Mouse (Mus musculus) C2C12 (cell line): ENCODE measurements around the gene Sh3kbp1. TPM values are rescaled to one million over a fixed set of nuclear protein-coding genes. Genes with fewer than 3 reads are reported as not detected.

Source experiments
- H3K27me3 ChIP-seq: one replicate; pipeline ENCODE4 v1.6.1; 2011; ENCODE audit not compliant: control insufficient read depth, insufficient read depth, insufficient read length
- H3K36me3 ChIP-seq: one replicate; pipeline ENCODE4 v1.6.1; 2011; ENCODE audit not compliant: control insufficient read depth, insufficient read depth
- H3K4me3 ChIP-seq: one replicate; pipeline ENCODE4 v1.5.1; 2011; ENCODE audit warnings: mild to moderate bottlenecking, control low read depth; ENCODE audit not compliant: poor library complexity, insufficient read depth, severe bottlenecking
- H3K79me2 ChIP-seq: one replicate; pipeline ENCODE4 v1.6.1; 2011; ENCODE audit not compliant: control insufficient read depth, insufficient read depth
- H3K79me3 ChIP-seq: one replicate; pipeline ENCODE4 v1.6.1; 2011; ENCODE audit warnings: low read depth, control low read depth
- H3ac ChIP-seq: one replicate; pipeline ENCODE3; 2011; ENCODE audit warnings: low read depth; ENCODE audit not compliant: control insufficient read depth, insufficient read length
- CEBPB ChIP-seq: IDR thresholded peaks from one replicate; pipeline ENCODE4 v1.6.1; 2011; ENCODE audit warnings: low read depth, mild to moderate bottlenecking, control low read depth, moderate library complexity
- CTCF ChIP-seq: IDR thresholded peaks from one replicate; pipeline ENCODE4 v1.5.1; 2011; ENCODE audit not compliant: control insufficient read depth, insufficient read depth, insufficient read length
- FOSL1 ChIP-seq: IDR thresholded peaks from one replicate; pipeline ENCODE4 v1.8.0; 2011; ENCODE audit warnings: mild to moderate bottlenecking, low read length; ENCODE audit not compliant: poor library complexity, insufficient read depth, severe bottlenecking
- MAX ChIP-seq: IDR thresholded peaks from one replicate; pipeline ENCODE4 v1.6.1; 2011; ENCODE audit warnings: mild to moderate bottlenecking, control low read depth
- MYOD1 ChIP-seq: IDR thresholded peaks from one replicate; pipeline ENCODE4 v1.6.1; 2011; ENCODE audit warnings: low read depth; ENCODE audit not compliant: control insufficient read depth, insufficient read length
- MYOG ChIP-seq: IDR thresholded peaks from one replicate; pipeline ENCODE4 v1.6.1; 2011; ENCODE audit not compliant: control insufficient read depth, insufficient read length; ENCODE audit errors: extremely low read depth
- USF1 ChIP-seq: IDR thresholded peaks from one replicate; pipeline ENCODE4 v1.6.1; 2011; ENCODE audit warnings: low read depth, mild to moderate bottlenecking, control low read depth, moderate library complexity
- polyA plus RNA-seq: library from polyadenylated mRNA; unstranded; fragments of >200 nt; fragmentation: generic; extraction: Trizol; gene quantifications from one replicate; pipeline ENCODE4 v1.2.1, GENCODE M21; 2012; ENCODE audit warnings: missing spikeins

The Sh3kbp1 gene
- polyA plus RNA-seq, 1 experiment: 46.2 TPM

DNA sequence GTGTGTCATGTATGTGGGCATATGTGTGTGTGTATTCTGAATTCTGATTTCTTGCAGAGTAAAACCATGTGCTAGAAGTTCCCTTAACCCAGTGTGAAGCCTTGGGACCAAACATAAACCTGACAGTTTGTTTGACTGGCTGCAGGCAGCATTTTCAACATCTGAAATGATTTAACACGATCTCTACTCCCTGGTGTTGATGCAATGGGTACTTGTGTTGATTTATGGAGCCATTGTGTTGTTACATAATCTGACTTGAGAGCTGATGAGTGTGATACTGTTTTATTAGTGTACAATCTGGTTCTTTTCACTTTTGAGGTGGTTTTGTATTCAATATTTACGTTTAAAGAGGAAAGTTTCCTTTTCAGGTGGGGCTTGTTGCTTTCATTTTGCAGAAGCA lies 204.1 kb downstream of the Sh3kbp1 start:
- H3K27me3 ChIP-seq: no peaks in the 10 kb centered on the region
- H3K36me3 ChIP-seq: no peaks in the 10 kb centered on the region
- TF ChIP-seq MYOG: no peak
- no peaks in the 10 kb centered on the region for H3K79me2 ChIP-seq
- no peak overlapping the region for H3K4me3 ChIP-seq
- no peak overlapping the region for H3ac ChIP-seq
- no peaks in the 10 kb centered on the region for H3K79me3 ChIP-seq

- TF ChIP-seq CEBPB: no peak
- no peak for TF ChIP-seq MYOG
- no peak for TF ChIP-seq MAX
- no peak for TF ChIP-seq USF1
- no peak for TF ChIP-seq FOSL1
- TF ChIP-seq MYOD1: no peak
- TF ChIP-seq CTCF: no peak
- Histone ChIP-seq H3K4me3 (no peak overlapping the region), H3K79me3 (no peaks in the 10 kb centered on the region), H3K79me2 (no peaks in the 10 kb centered on the region), H3K36me3 (no peaks in the 10 kb centered on the region), H3ac (no peak overlapping the region), H3K27me3 (no peaks in the 10 kb centered on the region)
Measured at GRCm38 (mm10) chrX:159835239-159835638, 208.2 kb downstream of the Sh3kbp1 start.

GRCm38 (mm10) chrX:159837379-159837778 lies 210.3 kb downstream of the Sh3kbp1 start:
- Histone ChIP-seq H3K79me2 (peaks cover 16% of the 10 kb centered on the region), H3K27me3 (no peaks in the 10 kb centered on the region), H3K79me3 (peaks cover 9% of the 10 kb centered on the region), H3K36me3 (no peaks in the 10 kb centered on the region), H3ac (no peak overlapping the region), H3K4me3 (no peak overlapping the region)
- TF ChIP-seq MYOD1: peak; percentile 6
- no peak for TF ChIP-seq MYOG
- peak; percentile 31 for TF ChIP-seq MAX

DNA sequence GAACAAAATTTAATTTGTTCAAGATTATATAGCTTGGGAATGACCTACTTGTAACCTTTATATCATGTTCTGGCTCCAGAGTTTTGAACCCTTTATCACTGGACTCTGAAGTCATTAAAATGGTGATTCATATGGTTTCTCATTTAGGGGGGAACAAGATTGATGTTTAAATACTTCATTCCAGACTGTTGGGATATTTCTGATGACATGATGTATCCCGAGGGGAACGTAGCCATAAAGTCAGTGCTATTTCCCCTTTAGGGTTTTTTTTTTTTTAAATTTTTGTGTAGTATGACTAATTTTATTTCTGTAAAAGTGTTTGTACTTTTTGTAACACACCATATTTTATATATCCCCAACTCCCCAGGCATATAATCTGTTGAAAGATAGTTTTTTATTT lies 212.7 kb downstream of the Sh3kbp1 start:
- Histone ChIP-seq H3K36me3 (no peaks in the 10 kb centered on the region), H3K27me3 (no peaks in the 10 kb centered on the region), H3ac (no peak overlapping the region), H3K79me2 (peaks cover 40% of the 10 kb centered on the region), H3K4me3 (no peak overlapping the region), H3K79me3 (peaks cover 30% of the 10 kb centered on the region)
- TF ChIP-seq MYOD1: no peak
- TF ChIP-seq FOSL1: no peak
- no peak for TF ChIP-seq MYOG
- TF ChIP-seq CTCF: no peak
- no peak for TF ChIP-seq MAX
- TF ChIP-seq CEBPB: no peak
- TF ChIP-seq USF1: no peak

DNA sequence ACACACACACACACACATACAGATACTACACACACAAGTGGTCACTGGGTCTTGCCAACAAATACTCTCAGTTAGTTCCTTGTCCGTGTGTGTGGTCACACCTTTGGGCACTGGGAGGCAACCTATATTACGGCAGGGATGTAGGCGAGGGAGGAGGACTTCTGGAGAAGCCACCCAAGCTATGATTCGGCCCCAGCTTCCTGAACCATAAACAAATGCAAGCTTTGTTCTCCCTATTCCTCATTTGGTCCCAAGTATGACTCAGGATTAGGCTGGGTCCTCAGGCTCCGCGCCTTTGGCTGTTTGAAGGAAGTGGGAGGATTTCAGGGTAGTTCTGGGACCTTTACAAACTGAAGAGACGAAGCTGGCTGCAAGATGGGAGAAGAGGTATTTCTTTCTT lies 213.2 kb downstream of the Sh3kbp1 start:
- H3K79me2 ChIP-seq: peaks cover 42% of the 10 kb centered on the region
- peaks cover 32% of the 10 kb centered on the region for H3K79me3 ChIP-seq
- no peaks in the 10 kb centered on the region for H3K36me3 ChIP-seq
- H3K4me3 ChIP-seq: no peak overlapping the region
- TF ChIP-seq USF1 (no peak), MYOG (no peak), FOSL1 (no peak), CTCF (no peak), MYOD1 (no peak), MAX (no peak), CEBPB (no peak)
- H3ac ChIP-seq: no peak overlapping the region
- H3K27me3 ChIP-seq: no peaks in the 10 kb centered on the region

GRCm38 (mm10) chrX:159850722-159851121 lies 223.7 kb downstream of the Sh3kbp1 start:
- Histone ChIP-seq H3K4me3 (no peak overlapping the region), H3K79me2 (peaks cover 89% of the 10 kb centered on the region), H3K27me3 (no peaks in the 10 kb centered on the region), H3K36me3 (peaks cover 5% of the 10 kb centered on the region), H3ac (no peak overlapping the region), H3K79me3 (peaks cover 60% of the 10 kb centered on the region)
- TF ChIP-seq MYOG (no peak), CEBPB (no peak), USF1 (no peak), CTCF (no peak), MYOD1 (no peak), FOSL1 (no peak), MAX (no peak)
